21 mouse cellular contexts compared by ENCODE assay signal in the genomic region with DNA sequence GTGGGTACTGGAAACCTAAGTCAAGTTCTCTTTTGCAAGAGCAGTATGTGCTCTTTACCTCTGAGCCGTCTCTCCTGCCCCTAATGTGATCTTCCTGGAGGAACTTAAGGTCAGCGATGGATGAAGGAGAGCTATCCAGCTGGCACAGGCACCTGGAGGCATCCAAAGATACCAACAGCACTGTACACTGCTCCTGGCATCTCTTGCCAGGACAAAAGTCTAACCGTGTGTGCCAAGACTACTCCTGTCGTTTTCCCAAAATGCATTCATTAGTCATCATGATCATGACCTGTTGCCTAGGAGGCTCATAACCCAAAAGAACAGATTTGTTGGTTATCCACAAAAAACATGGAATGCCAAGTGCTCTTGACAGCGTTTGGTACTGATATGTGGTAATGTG.
"Had no signal": no experiment of that assay in that cellular context is flagged by ENCODE, and none has a peak within 500 bp of the region (broad histone marks: within the 10 kb centered on the region; RNA-seq: fewer than 3 reads in every experiment).

No protein-coding gene starts in this region.

- H3K9ac ChIP-seq: kidney, embryonic 15.5 days; liver, embryonic 15.5 days; lung, embryonic 15.5 days; neural tube, embryonic 12.5 days; neural tube, embryonic 15.5 days had no signal

- H3K4me3 ChIP-seq: kidney, embryonic 15.5 days; left cerebral cortex, adult 2 months; liver, embryonic 15.5 days; lung, embryonic 15.5 days; megakaryocyte, embryonic 14.5 days; neural tube, embryonic 12.5 days; neural tube, embryonic 15.5 days had no signal

- H3K36me3 ChIP-seq: kidney, embryonic 15.5 days; liver, embryonic 15.5 days; lung, embryonic 15.5 days; neural tube, embryonic 12.5 days; neural tube, embryonic 15.5 days had no signal

- DNase-seq: kidney, adult 8-10 months; kidney, postnatal 10 days; kidney, postnatal 36 days; layer of hippocampus, postnatal 36 days; lung, adult 18-20 months; lung, postnatal 10 days; lung, postnatal 36 days; midbrain, embryonic 14.5 days; retina, postnatal 1 day; right cerebral cortex, postnatal 25 days; thymus, adult 18-20 months; thymus, postnatal 36 days had no signal

- H3K4me2 ChIP-seq: kidney, embryonic 15.5 days; liver, embryonic 11.5 days; liver, embryonic 15.5 days; lung, embryonic 15.5 days; midbrain, embryonic 11.5 days; neural tube, embryonic 12.5 days; neural tube, embryonic 15.5 days had no signal

- H3K27ac ChIP-seq: kidney, embryonic 15.5 days; left cerebral cortex, adult 2 months; liver, embryonic 15.5 days; lung, embryonic 15.5 days; neural tube, embryonic 12.5 days; neural tube, embryonic 15.5 days had no signal

- H3K9me3 ChIP-seq: kidney, embryonic 15.5 days; liver, embryonic 15.5 days; lung, embryonic 15.5 days; megakaryocyte, embryonic 14.5 days; neural tube, embryonic 12.5 days; neural tube, embryonic 15.5 days had no signal

- H3K27me3 ChIP-seq: kidney, embryonic 15.5 days; liver, embryonic 15.5 days; lung, embryonic 15.5 days; neural tube, embryonic 12.5 days; neural tube, embryonic 15.5 days had no signal
